Mouse (Mus musculus): ENCODE data around the gene Tcam1. TPM values are rescaled to one million over a fixed set of nuclear protein-coding genes. Genes with fewer than 3 reads are reported as not detected.

The Tcam1 gene
- total RNA-seq, 2 experiments from 2014 or later, result 0.12 to 0.29 TPM

DNA sequence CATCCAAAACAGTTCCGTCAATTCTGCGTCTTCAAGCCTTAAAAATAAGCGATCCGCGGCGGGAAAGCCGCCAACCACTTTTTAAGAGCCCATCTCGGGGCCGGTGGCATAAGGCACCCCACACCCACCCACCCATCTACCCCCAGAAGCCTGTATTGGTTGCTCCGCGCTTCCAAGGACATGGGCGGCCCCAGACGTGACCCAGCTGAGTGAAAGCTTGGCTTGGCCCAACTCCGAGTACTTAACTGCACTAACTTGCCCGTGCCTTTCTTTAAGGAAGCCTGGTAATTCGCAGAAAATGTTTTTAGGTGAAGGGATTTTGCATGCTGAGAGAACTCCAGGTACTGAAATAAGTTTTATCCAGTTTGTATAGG, 3.2 kb upstream of the Tcam1 start:
- peak in 1 of 2 experiments; percentile 46 for DNase-seq (ENCODE audit: low spot score in 2 of 2)

- DNase-seq (ENCODE audit: low spot score in 2 of 2), result no peak
These were observed 2.7 kb upstream of the Tcam1 start for GRCm38 (mm10) chr11:106273811-106274210.

DNA sequence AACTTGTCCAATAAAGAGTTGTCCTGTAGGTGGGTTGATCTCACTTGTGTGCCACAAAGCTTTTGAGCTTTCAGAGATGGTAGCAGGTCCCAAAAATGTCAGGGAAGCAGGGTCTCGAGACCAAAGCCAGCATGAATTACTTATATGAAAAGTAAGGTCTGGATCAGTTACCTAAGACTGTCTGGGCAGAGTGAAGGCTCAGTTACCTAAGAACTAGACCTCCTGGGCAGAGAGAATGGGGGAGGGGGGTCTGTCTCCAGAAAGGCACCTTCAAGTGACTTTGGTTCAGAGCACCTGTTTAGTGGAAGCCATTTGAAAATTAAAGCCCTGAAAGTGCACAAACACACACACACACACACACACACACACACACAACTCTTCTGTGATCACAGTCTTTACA, 2.1 kb upstream of the Tcam1 start:
- DNase-seq (ENCODE audit: low spot score in 2 of 2), result no peak

DNA sequence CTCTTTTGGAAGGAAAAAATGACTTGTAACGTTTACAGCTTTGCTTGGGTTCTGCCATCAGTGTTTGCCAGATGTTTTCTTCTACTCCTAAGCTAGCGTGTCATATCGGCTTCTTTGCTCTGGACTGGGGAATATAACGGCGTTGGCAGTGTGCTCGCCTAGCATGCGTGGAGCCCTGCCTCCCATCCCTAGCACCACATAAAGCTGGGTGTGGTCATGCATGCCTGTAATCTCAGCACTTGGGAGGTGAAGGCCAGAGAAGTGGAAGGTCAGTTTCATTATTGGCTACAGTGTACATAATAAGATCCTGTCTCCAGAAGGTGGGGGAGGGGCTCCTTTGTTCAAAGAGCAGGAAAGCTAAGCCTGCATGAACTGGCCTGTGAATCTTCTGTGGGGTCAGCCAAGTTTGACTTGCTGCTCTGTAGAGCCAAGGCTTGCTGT, 1.5 kb upstream of the Tcam1 start:
- DNase-seq (ENCODE audit: low spot score in 2 of 2), result peak in 1 of 2 experiments; percentile 71

DNA sequence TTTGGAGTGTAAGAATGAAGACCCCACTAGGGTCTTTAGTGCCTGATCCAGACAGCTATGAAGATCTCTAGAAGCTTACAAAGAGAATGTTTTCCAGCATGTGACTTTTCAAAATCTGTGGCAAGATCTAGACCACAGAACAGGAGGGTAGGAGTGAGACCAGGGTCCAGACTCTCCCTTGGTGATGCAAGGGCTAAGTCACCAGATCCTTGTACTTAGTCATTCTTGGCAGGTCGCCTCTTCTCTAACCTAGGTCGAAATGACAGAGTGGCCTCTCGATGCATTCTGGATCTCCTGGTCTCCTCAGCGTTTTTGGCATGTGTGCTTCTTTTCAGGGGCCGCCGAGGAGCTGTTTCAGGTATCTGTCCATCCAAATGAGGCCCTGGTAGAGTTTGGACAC, 6.0 kb downstream of the Tcam1 start:
- DNase-seq (ENCODE audit: low spot score in 2 of 2), result no peak

- DNase-seq (ENCODE audit: low spot score in 2 of 2), result no peak
These were observed 6.9 kb downstream of the Tcam1 start for GRCm38 (mm10) chr11:106283371-106283770.

- DNase-seq (ENCODE audit: low spot score in 2 of 2), result no peak
These were observed 7.7 kb downstream of the Tcam1 start for GRCm38 (mm10) chr11:106284126-106284525.

DNA sequence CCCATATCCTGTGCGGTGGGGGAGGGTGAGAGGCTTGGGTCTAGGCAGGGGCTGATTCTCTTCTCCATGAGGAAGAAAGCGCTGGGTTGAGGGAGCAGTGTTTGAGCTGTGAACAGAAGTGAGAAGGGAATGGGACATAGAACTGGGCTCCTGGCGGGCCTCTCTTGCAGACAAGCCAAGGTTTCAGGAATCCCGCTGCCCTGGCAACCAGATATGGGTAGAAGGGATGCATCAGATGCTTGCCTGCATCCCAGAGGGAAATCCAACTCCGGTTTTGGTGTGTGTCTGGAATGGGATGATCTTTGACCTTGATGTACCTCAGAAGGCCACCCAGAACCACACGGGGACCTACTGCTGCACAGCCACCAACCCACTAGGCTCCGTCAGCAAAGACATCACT, 9.7 kb downstream of the Tcam1 start:
- no peak for DNase-seq (ENCODE audit: low spot score in 2 of 2)

DNA sequence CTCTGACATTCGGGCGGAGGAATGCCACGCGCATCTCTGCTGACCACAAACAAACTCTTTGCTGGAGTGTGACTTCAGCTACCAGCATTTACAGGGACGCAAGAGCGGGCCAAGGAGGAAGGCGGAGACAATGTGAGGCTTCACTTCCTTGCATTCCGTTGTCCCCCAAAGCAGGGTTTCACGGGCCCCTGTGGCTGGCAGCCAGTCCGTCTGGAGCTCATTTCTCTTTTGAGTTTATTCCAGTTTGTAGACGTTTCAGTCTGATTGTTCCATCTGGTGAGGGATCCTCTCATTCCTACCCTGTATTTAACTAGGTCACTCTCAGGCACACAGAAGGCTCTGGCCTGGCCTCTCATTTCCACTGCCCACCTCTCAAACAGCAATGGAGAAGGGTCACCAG, 10.5 kb downstream of the Tcam1 start:
- DNase-seq (ENCODE audit: low spot score in 2 of 2), result peak in 1 of 2 experiments; percentile 42

- peak; percentile 52 to 75 for DNase-seq (ENCODE audit: low spot score in 2 of 2)
These were observed 12.9 kb downstream of the Tcam1 start for GRCm38 (mm10) chr11:106289369-106289768.

DNA sequence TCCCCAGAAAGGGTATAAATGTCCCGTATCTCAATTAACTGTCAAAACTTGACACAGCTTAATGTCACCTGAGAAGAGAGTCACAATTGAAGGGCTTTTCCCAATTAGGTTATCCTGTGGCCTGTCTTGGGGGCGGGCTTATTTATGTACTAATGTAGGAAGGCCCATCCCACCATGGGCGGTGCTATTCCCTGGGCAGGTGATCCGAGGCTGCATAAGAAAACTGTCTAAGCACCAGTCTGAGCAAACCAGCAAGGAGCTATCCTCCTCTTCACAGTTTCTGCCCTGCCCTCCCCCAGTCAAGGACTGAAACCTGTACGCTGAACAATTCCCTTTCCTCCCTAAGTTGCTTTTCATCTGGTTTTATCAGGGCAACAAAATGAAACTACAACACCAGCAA, 13.9 kb downstream of the Tcam1 start:
- no peak for DNase-seq (ENCODE audit: low spot score in 2 of 2)

GRCm38 (mm10) chr11:106291861-106292260, 15.4 kb downstream of the Tcam1 start:
- DNase-seq (ENCODE audit: low spot score in 2 of 2), result no peak

GRCm38 (mm10) chr11:106301765-106302164, 25.3 kb downstream of the Tcam1 start, which contains the start of gene Gh:
Gene Gh (minus strand): TSS chr11:106301865.
- no peak for DNase-seq (ENCODE audit: low spot score in 2 of 2)

- DNase-seq (ENCODE audit: low spot score in 2 of 2), result no peak
These were observed 26.2 kb downstream of the Tcam1 start for GRCm38 (mm10) chr11:106302634-106303033.

GRCm38 (mm10) chr11:106305348-106306064, 29.0 kb downstream of the Tcam1 start:
- DNase-seq (ENCODE audit: low spot score in 2 of 2), result no peak

- DNase-seq (ENCODE audit: low spot score in 2 of 2), result no peak
These were observed 29.6 kb downstream of the Tcam1 start for GRCm38 (mm10) chr11:106306065-106306385.

GRCm38 (mm10) chr11:106306758-106307157, 30.3 kb downstream of the Tcam1 start:
- DNase-seq (ENCODE audit: low spot score in 2 of 2), result no peak

DNA sequence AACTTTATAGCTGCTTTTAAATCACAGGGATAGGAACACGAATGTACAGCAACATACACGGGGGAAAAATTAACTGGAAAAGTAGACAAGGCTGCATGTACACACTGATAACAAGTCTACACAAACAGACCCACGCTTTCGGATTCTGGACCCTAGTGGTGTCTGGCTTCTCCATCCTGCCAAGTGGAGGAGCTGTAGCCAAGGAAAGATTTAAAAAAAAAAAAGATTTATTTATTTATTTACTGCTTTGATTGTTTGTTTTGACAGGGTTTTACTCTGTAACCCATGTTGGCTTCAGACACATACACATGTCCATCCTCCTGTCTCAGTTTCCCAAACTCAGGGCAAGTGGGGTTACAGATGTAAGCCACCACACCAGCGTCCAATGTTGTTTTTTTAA, 31.0 kb downstream of the Tcam1 start:
- no peak for DNase-seq (ENCODE audit: low spot score in 2 of 2)

GRCm38 (mm10) chr11:106308162-106308561, 31.7 kb downstream of the Tcam1 start:
- no peak for DNase-seq (ENCODE audit: low spot score in 2 of 2)

DNA sequence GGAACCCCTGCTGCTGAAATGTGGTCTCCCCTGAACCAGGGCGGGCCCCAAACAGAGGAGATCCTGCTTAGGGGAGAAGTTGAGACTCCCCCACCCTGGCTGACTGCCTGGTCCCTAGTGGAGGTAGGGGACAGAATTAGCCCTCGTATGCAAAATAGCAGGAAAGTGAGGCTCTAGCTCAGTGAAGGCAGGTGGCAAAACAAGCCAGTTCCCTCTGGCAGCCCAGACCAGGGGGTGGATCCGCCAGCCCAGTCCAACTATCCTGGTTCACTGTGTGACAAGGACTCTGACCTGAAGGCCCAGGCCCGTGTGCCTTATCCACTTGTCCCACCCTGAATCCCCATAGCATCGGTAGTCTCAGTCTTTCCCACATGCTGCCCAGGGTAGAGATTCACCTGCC, 33.7 kb downstream of the Tcam1 start:
- DNase-seq (ENCODE audit: low spot score in 2 of 2), result no peak

DNA sequence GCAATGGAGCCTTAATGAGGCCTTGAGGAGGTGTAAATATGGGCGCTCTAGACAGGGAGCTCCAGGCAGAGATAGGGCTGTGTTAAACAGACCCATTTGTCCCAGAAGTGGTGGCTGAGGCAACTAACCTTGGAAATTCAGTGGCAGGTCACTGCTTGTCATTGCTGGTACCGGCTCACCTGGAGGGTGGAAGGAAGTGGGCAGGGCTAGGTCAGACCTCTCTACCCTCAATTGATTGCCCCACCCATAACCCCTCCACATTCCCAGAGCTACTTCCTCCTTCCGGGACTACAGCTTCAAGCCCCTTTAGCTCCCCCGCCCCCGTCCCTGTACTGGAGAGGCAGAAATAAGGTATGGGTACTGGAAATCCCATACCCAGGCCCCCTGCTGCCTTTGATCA, 37.1 kb downstream of the Tcam1 start:
- DNase-seq (ENCODE audit: low spot score in 2 of 2), result no peak

GRCm38 (mm10) chr11:106314333-106314812, 37.9 kb downstream of the Tcam1 start, which contains the start of gene Cd79b:
Gene Cd79b (minus strand): TSS chr11:106314762.
- no peak for DNase-seq (ENCODE audit: low spot score in 2 of 2)

- DNase-seq (ENCODE audit: low spot score in 2 of 2), result no peak
These were observed 39.9 kb downstream of the Tcam1 start for GRCm38 (mm10) chr11:106316416-106316815.
